Mouse (Mus musculus) left cerebral cortex, adult 2 months (tissue): ENCODE results near the gene Cyp4v3. TPM values are rescaled to one million over a fixed set of nuclear protein-coding genes. Genes with fewer than 3 reads are reported as not detected.
"Not testable (repeated sequence)": the region's sequence is repeated elsewhere in the genome, so short reads cannot be mapped to it uniquely, and the experiment has no call there.

Source experiments
- DNase-seq, 2 experiments: peaks; one replicate each; pipeline ENCODE4 v3.0.0; 2021 to 2022; ENCODE audit warnings: low spot score in 2 of 2, mixed read lengths in 1 of 2; ENCODE audit errors: extremely low spot score in 1 of 2
- H3K27ac ChIP-seq: fragments of 200-600 bp; 2 replicates; pipeline ENCODE4 v1.8.1; 2022
- H3K4me3 ChIP-seq: fragments of 200-600 bp; 2 replicates; pipeline ENCODE4 v1.8.1; 2022
- CTCF ChIP-seq: fragments of 200-600 bp; IDR thresholded peaks from 2 replicates; pipeline ENCODE4 v1.8.1; 2022; ENCODE audit warnings: antibody characterized with exemption, mild to moderate bottlenecking, moderate library complexity
- intact Hi-C: fragments of 180-260 bp; cut with DNase I; formaldehyde crosslinking; loops from one replicate; pipeline ENCODE4 v1.15.1; 2025
- total RNA-seq, 2 experiments: library from RNA; stranded (reverse); gene quantifications; 2 replicates each; pipeline ENCODE4 v1.2.3; 2021

Cyp4v3 gene
- total RNA-seq, 2 experiments from 2014 or later: 5.5 to 6.5 TPM

GRCm38 (mm10) chr8:45355809-45356208, 22.8 kb upstream of the Cyp4v3 start:
- TF ChIP-seq CTCF: no peak

DNA sequence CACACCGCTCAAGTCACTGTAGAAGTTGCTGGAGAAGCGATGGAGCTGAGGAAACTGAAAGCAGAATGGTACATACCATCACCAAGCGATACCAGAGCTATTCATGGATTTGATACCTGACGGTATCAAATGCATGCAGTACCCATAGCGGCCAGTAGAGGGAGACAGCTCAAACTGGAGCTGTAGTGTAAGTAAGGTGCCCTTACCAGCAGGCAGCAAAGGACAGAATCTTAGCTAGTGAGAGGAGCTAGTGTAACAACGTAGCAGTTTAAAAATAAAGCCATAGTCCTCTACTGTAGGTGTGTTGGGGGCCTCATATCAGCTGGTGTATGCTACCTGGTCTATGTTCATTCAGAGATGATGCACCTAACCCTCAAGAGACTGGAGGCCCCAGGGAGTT, 12.0 kb upstream of the Cyp4v3 start:
- Histone ChIP-seq H3K27ac (no peak overlapping the region), H3K4me3 (no peak overlapping the region)
- DNase-seq: peak; percentile 39 to 67
- peak; percentile 96 for TF ChIP-seq CTCF
- intact Hi-C loops: no loop called here

More at GRCm38 (mm10) chr8:45355809-45356208, 22.8 kb upstream of the Cyp4v3 start:
- H3K27ac ChIP-seq: no peak overlapping the region
- intact Hi-C loops: loop anchor here (5.0 to 10.0 kb wide), 2 partner anchors 289 to 429 kb away; partner anchors contain the start of gene Mtnr1a
- no peak overlapping the region for H3K4me3 ChIP-seq
- no peak for DNase-seq

DNA sequence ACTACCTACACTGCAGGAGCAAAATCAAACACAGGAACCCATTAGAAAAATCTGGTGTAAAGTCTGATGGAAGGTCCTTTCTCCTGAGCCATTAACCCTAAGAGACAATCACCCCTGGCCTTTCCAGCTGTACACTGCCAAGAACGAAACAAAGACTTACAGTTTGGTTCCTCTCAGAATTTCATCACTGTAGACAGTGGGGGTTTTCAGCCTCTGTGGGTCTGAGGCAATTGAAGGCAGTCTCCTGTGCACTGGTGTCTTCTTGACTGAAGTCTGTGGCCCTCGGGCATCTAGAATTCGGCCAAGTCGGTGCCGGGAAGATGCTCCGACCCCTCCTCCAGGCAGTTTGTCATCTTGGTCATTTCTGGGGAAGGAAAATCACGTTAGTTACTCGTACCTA, 11.3 kb upstream of the Cyp4v3 start:
- DNase-seq: no peak
- intact Hi-C loops: no loop called here
- no peak overlapping the region for H3K4me3 ChIP-seq
- no peak for TF ChIP-seq CTCF
- no peak overlapping the region for H3K27ac ChIP-seq

DNA sequence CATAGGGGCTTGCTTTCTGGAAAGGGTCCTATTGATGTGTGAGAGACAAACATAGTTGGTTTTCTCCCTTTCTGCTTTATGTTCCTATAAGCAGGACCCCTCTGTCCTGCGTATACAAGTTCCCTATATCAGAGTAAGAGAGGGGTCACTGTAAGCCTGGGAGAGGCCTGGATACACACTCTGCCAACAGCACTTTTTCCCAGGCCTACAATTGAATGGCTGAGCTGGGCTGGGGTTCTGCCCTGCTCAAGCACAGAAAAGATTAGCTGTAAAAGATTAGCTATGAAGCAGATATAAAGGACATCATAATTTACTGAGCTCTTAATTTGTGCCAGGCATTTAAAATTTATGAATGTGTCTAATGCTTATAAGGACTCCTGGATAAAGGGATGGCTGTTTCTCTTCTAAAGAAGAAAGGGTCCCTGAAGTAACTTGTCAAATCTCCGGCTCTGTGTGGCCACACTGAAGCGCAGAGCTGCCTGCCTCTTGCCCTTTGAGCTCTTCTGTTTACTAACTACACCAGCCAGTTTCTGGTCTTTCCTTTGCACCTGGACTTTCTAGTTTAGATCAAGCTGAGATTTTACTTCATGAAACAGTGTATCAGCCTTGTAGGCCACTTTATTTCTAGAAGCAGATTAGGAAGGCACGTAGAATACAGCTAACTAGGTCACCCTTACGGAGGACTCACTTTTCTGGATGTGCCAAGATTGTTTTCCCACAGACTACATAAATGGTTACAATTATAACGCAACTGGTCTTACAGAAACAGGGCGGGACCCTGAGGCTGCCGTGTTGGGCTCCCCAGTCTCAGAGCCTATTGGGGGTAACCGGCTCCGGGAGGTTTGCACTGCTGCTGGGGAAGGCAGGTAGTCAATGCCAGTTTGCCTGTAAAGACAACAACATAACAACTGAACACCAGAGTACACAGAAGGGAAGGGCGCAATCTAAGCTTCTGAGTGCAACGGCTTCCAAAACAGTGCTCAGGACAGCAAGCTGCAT, 8.9 kb upstream of the Cyp4v3 start:
- TF ChIP-seq CTCF: no peak
- H3K27ac ChIP-seq: no peak overlapping the region
- intact Hi-C loops: no loop called here
- no peak for DNase-seq
- no peak overlapping the region for H3K4me3 ChIP-seq

DNA sequence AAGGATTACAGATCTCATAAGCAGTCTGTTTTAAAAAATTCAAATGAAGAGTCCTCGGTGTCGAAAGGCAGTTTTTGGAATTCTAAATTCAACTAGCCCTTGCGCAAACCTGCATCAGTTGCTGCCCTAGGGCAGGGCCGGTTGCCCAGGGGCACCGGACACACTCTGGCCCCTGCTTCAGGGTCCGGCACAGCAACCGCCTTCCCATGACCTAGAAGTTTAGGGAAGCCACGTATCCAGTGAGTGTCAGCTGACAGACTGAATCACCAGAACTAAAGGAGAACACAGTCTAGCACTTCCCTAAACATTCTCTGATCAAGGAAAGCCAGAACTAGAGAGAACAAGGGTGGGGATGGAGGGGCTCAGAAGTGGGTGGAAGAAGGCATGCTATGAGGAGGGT, 477 bp upstream of the Cyp4v3 start:
- Histone ChIP-seq H3K27ac (peak overlapping the region; percentile 21), H3K4me3 (peak overlapping the region; percentile 76)
- no peak for TF ChIP-seq CTCF
- DNase-seq: no peak
- intact Hi-C loops: no loop called here

GRCm38 (mm10) chr8:45330856-45331255, 2.2 kb downstream of the Cyp4v3 start:
- no peak overlapping the region for H3K27ac ChIP-seq
- H3K4me3 ChIP-seq: no peak overlapping the region
- DNase-seq: no peak
- TF ChIP-seq CTCF: no peak
- intact Hi-C loops: no loop called here

- no peak overlapping the region for H3K4me3 ChIP-seq
- TF ChIP-seq CTCF: no peak
- no peak for DNase-seq
- H3K27ac ChIP-seq: no peak overlapping the region
- intact Hi-C loops: no loop called here
Measured at GRCm38 (mm10) chr8:45329206-45329980, 3.6 kb downstream of the Cyp4v3 start.

DNA sequence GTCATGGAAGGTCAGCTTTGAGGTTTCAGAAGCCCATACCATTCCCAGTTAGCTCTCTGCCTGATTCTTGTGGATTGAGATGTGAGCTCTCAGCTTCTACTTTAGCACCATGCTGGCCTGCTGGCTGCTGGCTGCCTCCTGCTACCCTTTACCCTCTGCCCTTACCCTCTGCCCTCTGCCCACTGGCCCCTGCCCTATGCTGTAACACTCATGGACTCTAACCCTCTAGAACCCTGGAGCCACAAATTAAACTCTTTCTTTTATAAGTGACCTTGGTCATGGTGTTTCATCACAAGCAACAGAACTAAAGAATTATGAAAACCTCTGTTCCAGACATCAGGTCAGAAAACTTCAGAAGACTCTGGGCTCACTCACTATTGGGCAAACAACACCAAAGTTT, 5.9 kb downstream of the Cyp4v3 start:
- H3K4me3 ChIP-seq, intact Hi-C loops, DNase-seq, H3K27ac ChIP-seq: not testable (repeated sequence)

DNA sequence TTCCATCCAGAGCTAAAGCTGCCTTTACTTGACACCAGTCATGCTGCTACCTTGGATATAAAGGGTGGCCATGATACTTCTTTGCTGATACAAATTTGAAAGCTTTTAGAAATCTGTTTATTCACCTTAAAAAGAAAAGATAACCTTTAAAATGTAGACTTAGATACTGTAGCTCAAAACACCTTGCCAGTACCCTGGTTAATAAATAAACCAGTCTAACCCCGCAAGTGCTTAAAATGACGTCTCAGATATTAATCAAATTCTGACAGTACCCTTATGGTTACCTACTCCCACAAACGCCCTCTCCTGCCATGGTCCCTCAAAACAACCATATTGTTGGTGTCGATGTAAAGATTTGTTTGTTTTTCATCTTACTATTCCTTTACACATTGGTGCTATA, 8.9 kb downstream of the Cyp4v3 start:
- TF ChIP-seq CTCF: no peak
- Histone ChIP-seq H3K27ac (no peak overlapping the region), H3K4me3 (no peak overlapping the region)
- no peak for DNase-seq
- intact Hi-C loops: no loop called here

GRCm38 (mm10) chr8:45321365-45321764, 11.7 kb downstream of the Cyp4v3 start:
- Histone ChIP-seq H3K27ac (no peak overlapping the region), H3K4me3 (no peak overlapping the region)
- no peak for DNase-seq
- intact Hi-C loops: no loop called here
- no peak for TF ChIP-seq CTCF

DNA sequence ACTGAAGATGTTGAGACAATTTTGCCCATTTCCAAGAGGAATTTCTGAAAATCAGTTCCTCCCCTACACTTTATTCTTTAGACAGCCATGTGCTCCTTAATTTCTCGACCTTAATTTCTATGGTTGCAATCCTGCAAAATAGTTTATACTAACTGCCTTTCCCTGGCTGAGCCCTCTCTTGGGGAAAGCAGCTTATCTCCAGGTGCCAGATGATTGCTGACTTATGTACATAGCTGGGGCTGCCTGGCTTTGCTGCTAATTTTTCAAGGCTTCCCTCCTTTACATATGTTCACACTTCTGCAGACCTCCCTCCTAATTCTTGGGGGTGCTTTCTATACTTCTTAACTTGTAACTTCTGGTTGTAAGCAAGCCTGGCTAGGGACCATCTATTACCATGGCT, 12.1 kb downstream of the Cyp4v3 start:
- H3K27ac ChIP-seq: no peak overlapping the region
- no peak overlapping the region for H3K4me3 ChIP-seq
- intact Hi-C loops: no loop called here
- DNase-seq: no peak
- no peak for TF ChIP-seq CTCF

DNA sequence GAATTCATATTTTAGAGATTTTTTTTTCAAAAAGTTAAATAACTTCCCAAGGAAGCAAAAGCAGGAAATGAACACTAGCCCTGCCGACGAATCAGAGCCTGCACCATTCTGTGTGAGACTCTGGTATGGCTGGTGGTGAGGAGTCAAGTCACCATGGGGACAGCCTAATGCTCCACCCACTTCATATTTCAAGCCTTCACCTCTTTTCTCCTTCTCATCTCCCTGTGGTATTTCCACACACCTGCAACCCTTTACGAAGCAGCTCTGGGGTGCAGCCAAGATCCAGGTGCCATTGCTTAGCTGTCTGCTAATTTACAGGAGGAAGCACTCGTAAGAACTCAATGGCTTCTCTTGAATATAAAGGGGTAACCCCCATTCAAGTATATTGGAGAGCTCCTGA, 22.0 kb downstream of the Cyp4v3 start:
- no peak for TF ChIP-seq CTCF
- no peak overlapping the region for H3K27ac ChIP-seq
- intact Hi-C loops: no loop called here
- H3K4me3 ChIP-seq: no peak overlapping the region
- DNase-seq: no peak
